Mouse (Mus musculus) embryonic facial prominence, embryonic 15.5 days (tissue): Measurements from ENCODE around the gene Gimap7. TPM values are rescaled to one million over a fixed set of nuclear protein-coding genes. Genes with fewer than 3 reads are reported as not detected.

Source experiments
- ATAC-seq: fragments of 200-750 bp; cut with Nextera tagmentation; 2 replicates; pipeline ENCODE4 v1.8.0; 2017; ENCODE audit warnings: low read depth, moderate TSS enrichment; ENCODE audit not compliant: insufficient number of reproducible peaks, low FRiP score, low TSS enrichment
- H3K27ac ChIP-seq: fragments of 300-500 bp; sonication (generic); replicated peaks from 2 replicates; pipeline ENCODE4 v1.5.1; 2015; ENCODE audit warnings: mild to moderate bottlenecking, inconsistent platforms
- H3K27me3 ChIP-seq: fragments of 300-500 bp; sonication (generic); 2 replicates; pipeline ENCODE4 v1.6.1; 2015; ENCODE audit warnings: inconsistent platforms
- H3K36me3 ChIP-seq: fragments of 300-500 bp; sonication (generic); 2 replicates; pipeline ENCODE4 v1.6.1; 2015; ENCODE audit warnings: mild to moderate bottlenecking, inconsistent platforms
- H3K4me1 ChIP-seq: fragments of 300-500 bp; sonication (generic); 2 replicates; pipeline ENCODE4 v1.6.1; 2015; ENCODE audit warnings: inconsistent platforms
- H3K4me2 ChIP-seq: fragments of 300-500 bp; sonication (generic); replicated peaks from 2 replicates; pipeline ENCODE4 v1.6.1; 2015; ENCODE audit warnings: mild to moderate bottlenecking, inconsistent platforms
- H3K4me3 ChIP-seq: fragments of 300-500 bp; sonication (generic); replicated peaks from 2 replicates; pipeline ENCODE4 v1.5.1; 2015; ENCODE audit warnings: mild to moderate bottlenecking, inconsistent platforms
- H3K9ac ChIP-seq: fragments of 300-500 bp; sonication (generic); 2 replicates; pipeline ENCODE4 v1.6.1; 2015; ENCODE audit warnings: inconsistent platforms
- H3K9me3 ChIP-seq: fragments of 300-500 bp; sonication (generic); replicated peaks from 2 replicates; pipeline ENCODE4 v1.6.1; 2016; ENCODE audit warnings: inconsistent platforms
- WGBS: fragments of 180-500 bp; shearing (Covaris S2); methylation state at CpG from one replicate; pipeline ENCODE4 v1.1.7; 2015; 5-methylcytosine and 5-hydroxymethylcytosine counted together
- polyA plus RNA-seq: library from polyadenylated mRNA; unstranded; fragments of >200 nt; fragmentation: Nextera tagmentation; extraction: Ambion mirVana; gene quantifications from 2 replicates; pipeline ENCODE4 v1.2.1, GENCODE M21; 2015

Gimap7 gene
- polyA plus RNA-seq, 1 experiment from 2014 or later: 0.20 TPM

DNA sequence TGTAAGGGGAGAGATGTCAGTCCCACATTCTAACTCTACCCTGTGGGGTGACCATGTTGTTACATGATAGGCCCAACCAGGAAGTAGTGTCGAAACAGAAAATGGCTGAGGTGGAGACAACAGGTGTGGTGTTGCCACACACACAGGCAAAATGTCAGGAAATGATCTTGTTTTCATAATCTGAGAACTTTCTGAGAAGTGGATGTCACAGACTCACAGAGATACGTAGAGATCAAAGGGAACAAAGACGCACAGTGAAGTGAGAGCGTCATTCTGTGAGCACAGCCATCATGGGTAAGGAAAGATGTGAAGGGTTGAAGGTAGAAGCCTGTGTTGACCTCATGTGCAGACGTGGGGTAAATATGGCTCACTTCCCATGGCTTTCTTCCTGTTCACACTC lies 9.3 kb downstream of the Gimap7 start:
- Histone ChIP-seq H3K27me3 (no peaks in the 10 kb centered on the region), H3K9me3 (no peaks in the 10 kb centered on the region), H3K4me2 (no peak overlapping the region), H3K4me1 (no peaks in the 10 kb centered on the region), H3K27ac (no peak overlapping the region), H3K4me3 (no peak overlapping the region), H3K9ac (no peak overlapping the region), H3K36me3 (no peaks in the 10 kb centered on the region)
- 86% methylated on average over 5 of the region's 5 CpGs for WGBS
- no peak for ATAC-seq

DNA sequence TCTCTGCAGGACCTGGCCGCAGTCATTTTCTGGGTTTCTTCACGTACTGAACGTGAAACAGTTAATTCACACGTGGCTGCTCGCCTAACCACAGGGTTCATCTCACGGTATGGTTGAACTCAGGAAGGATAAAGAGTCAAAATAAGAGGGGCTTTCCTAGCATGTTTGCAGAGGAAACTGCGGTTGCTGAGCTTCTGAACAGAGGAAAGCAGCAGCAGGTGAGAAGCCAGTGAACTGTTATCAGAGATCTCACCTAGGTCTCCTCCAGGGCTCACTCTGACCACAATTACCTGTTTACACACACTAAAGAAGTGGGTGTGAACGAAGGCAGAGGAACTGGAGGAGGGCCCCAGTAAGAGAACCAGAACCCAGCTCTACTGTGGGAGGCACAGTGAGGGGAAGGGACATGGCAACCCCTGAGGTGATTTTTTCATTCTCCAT lies 14.5 kb downstream of the Gimap7 start:
- Histone ChIP-seq H3K27ac (no peak overlapping the region), H3K4me2 (no peak overlapping the region), H3K27me3 (no peaks in the 10 kb centered on the region), H3K4me1 (no peaks in the 10 kb centered on the region), H3K9ac (no peak overlapping the region), H3K4me3 (no peak overlapping the region), H3K9me3 (no peaks in the 10 kb centered on the region), H3K36me3 (no peaks in the 10 kb centered on the region)
- 46% methylated on average over 8 of the region's 8 CpGs for WGBS
- ATAC-seq: no peak

DNA sequence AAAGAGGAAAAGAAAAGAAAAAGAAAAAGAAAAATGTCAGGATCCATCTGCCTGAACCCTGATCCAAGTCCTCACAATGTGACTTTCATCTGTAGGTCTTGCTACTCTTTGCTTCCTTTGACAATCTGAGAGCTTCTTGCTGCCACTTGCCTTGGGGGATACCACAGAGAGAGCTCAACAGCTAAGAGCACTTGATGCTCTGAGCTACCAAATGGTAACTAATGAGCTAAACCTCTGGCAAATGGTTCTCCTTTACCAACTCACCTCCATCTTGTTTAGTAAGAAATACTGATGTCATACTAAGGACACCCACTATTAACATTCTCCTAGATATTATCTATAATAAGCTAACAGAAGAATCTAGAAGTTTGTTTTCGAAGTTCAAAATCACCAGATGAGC lies 15.2 kb downstream of the Gimap7 start:
- Histone ChIP-seq H3K4me1 (no peaks in the 10 kb centered on the region), H3K27me3 (no peaks in the 10 kb centered on the region), H3K4me3 (no peak overlapping the region), H3K4me2 (no peak overlapping the region), H3K36me3 (no peaks in the 10 kb centered on the region), H3K9ac (no peak overlapping the region), H3K27ac (no peak overlapping the region), H3K9me3 (no peaks in the 10 kb centered on the region)
- WGBS: 82% methylated on average over 1 of the region's 1 CpGs
- ATAC-seq: no peak

- no peak for ATAC-seq
- Histone ChIP-seq H3K9ac (no peak overlapping the region), H3K4me3 (no peak overlapping the region), H3K36me3 (no peaks in the 10 kb centered on the region), H3K27ac (no peak overlapping the region), H3K4me1 (0 out of 2 replicates have a peak, but pooled peaks cover under 1% of the 10 kb centered on the region), H3K27me3 (peaks cover 18% of the 10 kb centered on the region), H3K4me2 (no peak overlapping the region), H3K9me3 (no peaks in the 10 kb centered on the region)
- WGBS: 57% methylated on average over 2 of the region's 2 CpGs
Observed at GRCm38 (mm10) chr6:48737053-48737452, 18.6 kb downstream of the Gimap7 start.

DNA sequence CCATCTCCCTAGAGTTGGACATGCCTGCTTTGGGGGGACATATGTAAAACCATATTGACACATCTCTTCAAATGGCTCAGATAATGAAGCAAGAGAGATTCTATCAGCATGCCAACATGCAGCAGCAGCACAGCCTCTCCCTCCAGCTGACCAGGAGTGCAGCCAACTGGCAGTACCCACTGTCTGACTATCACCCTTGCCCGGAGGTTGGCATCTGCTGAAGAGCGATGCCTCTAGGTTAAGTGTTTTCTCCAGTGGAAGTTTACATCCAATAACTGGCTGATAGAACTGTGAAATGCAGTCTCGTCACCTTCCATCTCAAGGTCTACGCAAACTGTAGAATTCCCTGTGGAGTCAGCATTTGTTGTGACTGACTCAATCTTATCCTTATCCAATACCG lies 19.3 kb downstream of the Gimap7 start:
- Histone ChIP-seq H3K4me3 (no peak overlapping the region), H3K4me1 (peaks cover 7% of the 10 kb centered on the region), H3K4me2 (no peak overlapping the region), H3K27ac (no peak overlapping the region), H3K27me3 (peaks cover 24% of the 10 kb centered on the region), H3K36me3 (no peaks in the 10 kb centered on the region), H3K9ac (no peak overlapping the region), H3K9me3 (no peaks in the 10 kb centered on the region)
- no peak for ATAC-seq
- 89% methylated on average over 5 of the region's 5 CpGs for WGBS

DNA sequence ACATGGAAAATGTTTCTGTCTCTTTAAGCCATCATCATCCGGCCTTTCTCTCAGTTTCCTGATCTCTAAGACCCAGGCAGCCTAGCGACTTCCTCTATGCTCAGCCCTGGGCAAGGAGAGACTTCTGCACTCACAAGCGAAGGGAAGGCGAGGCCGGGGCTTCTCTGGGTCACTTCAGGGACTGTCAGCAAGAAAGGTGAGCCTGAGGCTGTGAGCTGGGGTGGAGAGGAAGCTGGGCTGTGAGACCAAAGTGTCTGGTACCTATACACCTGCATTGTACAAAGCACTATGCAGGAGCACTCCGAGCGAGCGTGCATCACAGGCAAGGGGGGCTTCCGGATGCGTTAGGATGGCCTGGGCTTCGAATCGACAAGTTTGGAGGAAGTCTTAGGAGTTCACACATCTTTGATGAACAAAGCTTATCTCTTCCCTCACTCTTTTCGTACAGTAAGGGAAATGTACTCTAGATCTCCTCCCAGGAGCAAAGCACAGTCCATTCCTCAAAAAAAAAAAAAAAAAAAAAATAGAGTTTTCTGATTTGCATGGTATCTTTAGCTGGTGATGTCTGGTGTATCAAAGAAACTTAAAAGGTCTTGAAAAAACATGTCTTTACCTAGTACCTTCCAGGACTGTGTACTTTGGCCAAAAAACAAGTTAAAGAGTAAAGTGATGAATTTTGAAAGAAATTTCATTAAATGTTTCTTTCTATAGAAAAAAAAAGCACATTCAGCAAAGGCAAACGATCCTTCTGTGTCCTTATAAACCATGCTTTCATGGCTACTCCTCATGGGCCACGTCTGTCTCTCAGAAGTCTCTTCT lies 20.7 kb downstream of the Gimap7 start, which contains the start of gene Gimap1:
Gene Gimap1, plus strand, starts transcription at position 94 of the 819 bp plus-strand sequence.
- no peak within 1 kb of the TSS for H3K4me2 ChIP-seq
- whole genome bisulfite sequencing: 70% methylated on average over 15 of the region's 15 CpGs
- peaks cover 11% of the 10 kb centered on the region for H3K4me1 ChIP-seq
- 0 out of 2 replicates have a peak within 1 kb of the TSS, but pooled peaks have one; percentile 0 for H3K4me3 ChIP-seq
- ATAC-seq: no peak
- no peaks in the 10 kb centered on the region for H3K9me3 ChIP-seq
- no peak within 1 kb of the TSS for H3K27ac ChIP-seq
- H3K36me3 ChIP-seq: no peaks in the 10 kb centered on the region
- peaks cover 34% of the 10 kb centered on the region for H3K27me3 ChIP-seq
- no peak within 1 kb of the TSS for H3K9ac ChIP-seq

DNA sequence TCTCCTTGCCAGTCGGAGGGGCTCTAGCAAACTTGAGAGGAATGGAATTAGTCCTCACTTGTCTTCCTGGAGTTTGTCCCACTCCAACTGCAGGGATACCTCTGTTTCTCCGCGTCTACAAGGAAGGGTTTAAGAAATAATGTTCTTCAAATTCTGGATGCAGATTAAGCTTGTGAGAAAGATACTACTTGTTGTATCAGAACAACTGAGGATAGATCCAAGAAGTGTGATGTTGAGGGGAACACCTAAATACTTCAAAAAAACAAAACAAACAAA lies 21.3 kb downstream of the Gimap7 start:
- 83% methylated on average over 3 of the region's 3 CpGs for WGBS
- Histone ChIP-seq H3K4me2 (no peak overlapping the region), H3K9me3 (no peaks in the 10 kb centered on the region), H3K9ac (no peak overlapping the region), H3K27ac (no peak overlapping the region), H3K27me3 (peaks cover 38% of the 10 kb centered on the region), H3K4me3 (no peak overlapping the region), H3K36me3 (no peaks in the 10 kb centered on the region), H3K4me1 (peaks cover 11% of the 10 kb centered on the region)
- no peak for ATAC-seq

DNA sequence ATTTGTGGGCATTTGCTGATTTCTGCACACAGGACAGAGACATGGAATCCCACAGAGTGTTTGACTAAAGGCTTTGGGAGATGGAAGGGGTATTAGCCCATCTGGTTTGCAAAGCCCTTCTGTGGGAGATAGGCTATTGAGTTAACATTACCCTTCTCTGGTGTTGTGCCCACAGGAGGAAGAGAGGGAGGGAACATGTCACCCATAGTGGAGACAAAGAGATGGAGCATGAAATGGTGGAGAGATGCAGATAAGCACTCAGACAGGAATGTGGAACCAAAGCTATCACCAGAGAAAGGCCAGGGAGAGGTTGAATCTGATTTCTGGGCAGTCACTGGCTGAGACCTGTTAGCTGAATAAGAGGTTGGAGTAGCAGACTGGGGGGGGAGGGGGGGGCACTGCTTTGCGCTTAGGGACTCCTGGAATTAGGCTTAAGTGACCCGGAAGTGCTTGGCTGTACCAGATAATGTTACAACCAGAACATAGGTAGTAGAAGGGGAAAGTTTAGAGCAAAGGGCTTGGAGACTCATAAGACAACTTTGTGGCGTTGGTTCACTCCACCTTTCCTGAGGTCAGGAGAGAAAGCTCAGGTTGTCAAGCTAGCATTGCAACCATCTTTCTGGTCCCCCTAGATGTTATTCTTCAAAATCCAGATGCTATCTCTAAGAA lies 22.2 kb downstream of the Gimap7 start:
- no peak for ATAC-seq
- no peak overlapping the region for H3K9ac ChIP-seq
- 54% methylated on average over 3 of the region's 3 CpGs for WGBS
- no peak overlapping the region for H3K27ac ChIP-seq
- H3K36me3 ChIP-seq: no peaks in the 10 kb centered on the region
- peaks cover 11% of the 10 kb centered on the region for H3K4me1 ChIP-seq
- H3K4me2 ChIP-seq: no peak overlapping the region
- no peak overlapping the region for H3K4me3 ChIP-seq
- no peaks in the 10 kb centered on the region for H3K9me3 ChIP-seq
- H3K27me3 ChIP-seq: peaks cover 38% of the 10 kb centered on the region

GRCm38 (mm10) chr6:48741273-48741672 lies 22.9 kb downstream of the Gimap7 start:
- Histone ChIP-seq H3K9ac (no peak overlapping the region), H3K4me1 (peaks cover 11% of the 10 kb centered on the region), H3K27me3 (peaks cover 38% of the 10 kb centered on the region), H3K4me2 (no peak overlapping the region), H3K4me3 (no peak overlapping the region), H3K36me3 (no peaks in the 10 kb centered on the region), H3K9me3 (no peaks in the 10 kb centered on the region), H3K27ac (no peak overlapping the region)
- ATAC-seq: no peak
- 34% methylated on average over 3 of the region's 3 CpGs for WGBS

DNA sequence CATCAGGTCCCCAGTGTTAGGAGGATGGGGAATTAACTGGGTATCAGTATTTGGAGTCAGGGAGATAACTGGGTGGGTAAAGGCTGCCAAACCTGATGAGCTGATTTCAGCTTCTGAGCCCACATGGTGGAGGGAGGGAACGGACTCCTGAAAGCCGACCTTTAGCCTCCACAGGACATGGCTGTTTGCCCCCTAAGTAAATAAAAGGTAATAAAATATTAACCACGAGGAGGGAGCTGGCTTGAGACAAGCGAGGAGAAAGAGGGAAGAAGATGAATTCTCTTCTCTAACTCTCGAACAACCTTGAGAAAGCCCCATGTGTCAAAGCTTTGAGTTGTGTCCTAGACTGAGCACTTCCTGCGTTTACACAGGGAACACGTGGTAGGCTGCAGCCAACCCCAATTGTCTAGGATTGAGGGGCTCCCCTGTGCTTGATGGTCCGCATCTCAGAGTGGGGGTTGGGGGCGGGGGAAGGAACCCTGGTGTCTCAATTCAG lies 23.3 kb downstream of the Gimap7 start:
- Histone ChIP-seq H3K9me3 (no peaks in the 10 kb centered on the region), H3K27me3 (peaks cover 38% of the 10 kb centered on the region), H3K4me1 (peaks cover 11% of the 10 kb centered on the region), H3K36me3 (no peaks in the 10 kb centered on the region), H3K27ac (no peak overlapping the region), H3K9ac (no peak overlapping the region), H3K4me2 (no peak overlapping the region), H3K4me3 (no peak overlapping the region)
- 30% methylated on average over 9 of the region's 9 CpGs for WGBS
- ATAC-seq: no peak

GRCm38 (mm10) chr6:48742422-48743351 lies 24.3 kb downstream of the Gimap7 start:
- no peak overlapping the region for H3K9ac ChIP-seq
- peaks cover 11% of the 10 kb centered on the region for H3K4me1 ChIP-seq
- H3K27ac ChIP-seq: no peak overlapping the region
- H3K36me3 ChIP-seq: no peaks in the 10 kb centered on the region
- peaks cover 38% of the 10 kb centered on the region for H3K27me3 ChIP-seq
- H3K4me2 ChIP-seq: peak overlapping the region; percentile 54
- H3K4me3 ChIP-seq: peak overlapping the region; percentile 30
- H3K9me3 ChIP-seq: no peaks in the 10 kb centered on the region
- 9% methylated on average over 52 of the region's 52 CpGs for WGBS
- ATAC-seq: no peak
